Mouse (Mus musculus) liver, embryonic 14.5 days (tissue): ENCODE results near the gene Ly75.

ENCODE experiments used
- CTCF ChIP-seq: IDR thresholded peaks from 2 replicates; pipeline ENCODE4 v1.5.1; 2016; ENCODE audit warnings: antibody characterized with exemption, low read depth, control low read depth
- EP300 ChIP-seq: IDR thresholded peaks from 2 replicates; pipeline ENCODE4 v1.6.1; 2016; ENCODE audit warnings: antibody characterized with exemption, low read depth

- TF ChIP-seq CTCF (no peak), EP300 (no peak)
These were observed 99.8 kb downstream of the Ly75 start for GRCm38 (mm10) chr2:60283208-60283750.
